Comparison of ENCODE assay signal across 9 mouse cellular contexts in genomic region chr6:55039446-55039783, GRCm38 (mm10). TPM values are rescaled to one million over a fixed set of nuclear protein-coding genes. Genes with fewer than 3 reads are reported as not detected.
A peak's percentile ranks its signal among the peaks of the same experiment; 100 is the strongest.
DNase-seq lines count a peak whose midpoint lies in the region; ATAC-seq and TF ChIP-seq lines count a peak whose summit lies in the region.
"Had no signal": no experiment of that assay in that cellular context is flagged by ENCODE, and none has a peak within 500 bp of the region (broad histone marks: within the 10 kb centered on the region; RNA-seq: fewer than 3 reads in every experiment).

No protein-coding gene starts in this region.

- no peak overlapping the region for H3K27ac ChIP-seq in heart, embryonic 15.5 days
- no peak overlapping the region for H3K27ac ChIP-seq in heart, adult 2 months
- no peak overlapping the region for H3K27ac ChIP-seq in hindbrain, embryonic 16.5 days (ENCODE audit: low read depth, low read length)
- H3K27ac ChIP-seq in midbrain, embryonic 14.5 days (replicated peaks; ENCODE audit: low read depth, low read length): no peak overlapping the region

- peak overlapping the region; percentile 84 for H3K4me3 ChIP-seq in heart, embryonic 15.5 days
- no peak overlapping the region for H3K4me3 ChIP-seq in heart, adult 2 months
- peak overlapping the region; percentile 64 for H3K4me3 ChIP-seq in hindbrain, embryonic 16.5 days (ENCODE audit: low read length)
- no peak overlapping the region for H3K4me3 ChIP-seq in midbrain, embryonic 14.5 days (replicated peaks; ENCODE audit: low read depth, low read length)

- ATAC-seq in heart, embryonic 15.5 days (replicated peaks; ENCODE audit: insufficient number of reproducible peaks, insufficient read depth, low FRiP score, low read depth): no peak
- ATAC-seq in hindbrain, embryonic 16.5 days: no peak
- no peak for ATAC-seq in midbrain, embryonic 14.5 days (ENCODE audit: low FRiP score, low TSS enrichment)
- no peak for ATAC-seq in erythroid progenitor cell, adult 5-6 weeks (replicated peaks; ENCODE audit: low FRiP score, poor library complexity, severe bottlenecking)

- 39% methylated on average over 6 of the region's 6 CpGs for WGBS in heart, embryonic 15.5 days
- 55% methylated on average over 6 of the region's 6 CpGs for WGBS in heart, adult 2 months
- WGBS in hindbrain, embryonic 16.5 days: 83% methylated on average over 6 of the region's 6 CpGs
- WGBS in midbrain, embryonic 14.5 days: 83% methylated on average over 6 of the region's 6 CpGs

- no peak overlapping the region for H3K9ac ChIP-seq in heart, embryonic 15.5 days
- H3K9ac ChIP-seq in heart, adult 2 months (ENCODE audit: low read depth, low read length): no peak overlapping the region
- H3K9ac ChIP-seq in hindbrain, embryonic 16.5 days (ENCODE audit: low read depth, low read length): no peak overlapping the region
- H3K9ac ChIP-seq in midbrain, embryonic 14.5 days (replicated peaks; ENCODE audit: low read length): 0 out of 2 replicates have a peak overlapping the region, but pooled peaks have one; percentile 96

- TF ChIP-seq CTCF in heart, adult 2 months (IDR thresholded peaks at IDR 0.05): no peak

- H3K27me3 ChIP-seq in heart, embryonic 15.5 days: no peaks in the 10 kb centered on the region
- no peaks in the 10 kb centered on the region for H3K27me3 ChIP-seq in heart, adult 2 months (ENCODE audit: control insufficient read depth, insufficient read depth, low read length)
- H3K27me3 ChIP-seq in hindbrain, embryonic 16.5 days (replicated peaks; ENCODE audit: control insufficient read depth, insufficient read depth, low read length): no peaks in the 10 kb centered on the region
- no peaks in the 10 kb centered on the region for H3K27me3 ChIP-seq in midbrain, embryonic 14.5 days (ENCODE audit: control insufficient read depth, insufficient read depth, low read length)

- no peaks in the 10 kb centered on the region for H3K9me3 ChIP-seq in heart, embryonic 15.5 days (replicated peaks)
- no peaks in the 10 kb centered on the region for H3K9me3 ChIP-seq in hindbrain, embryonic 16.5 days (ENCODE audit: control insufficient read depth, low read length)
- H3K9me3 ChIP-seq in midbrain, embryonic 14.5 days (ENCODE audit: control insufficient read depth, low read length): no peaks in the 10 kb centered on the region

- DNase-seq in heart, adult 2 months: no peak
- peak; percentile 24 for DNase-seq in NIH3T3 (ENCODE audit: low read depth)
- DNase-seq in midbrain, embryonic 14.5 days: no peak
- DNase-seq in testis, postnatal 10 days (ENCODE audit: low spot score): no peak
- no peak for DNase-seq in cerebellum, postnatal 36 days
- DNase-seq: cerebellum, adult 11-12 months had no signal

- peaks cover 8% of the 10 kb centered on the region for H3K79me2 ChIP-seq in heart, adult 2 months (replicated peaks; ENCODE audit: control insufficient read depth, insufficient read depth, low read length)

- intact Hi-C loops in heart, adult 2 months (cut with DNase I): no loop called here

- peak overlapping the region; percentile 84 for H3K4me2 ChIP-seq in heart, embryonic 15.5 days
- peak overlapping the region; percentile 80 for H3K4me2 ChIP-seq in hindbrain, embryonic 16.5 days (ENCODE audit: low read length)
- H3K4me2 ChIP-seq in midbrain, embryonic 14.5 days (ENCODE audit: low read length): peak overlapping the region; percentile 83

- TF ChIP-seq POLR2A in heart, adult 2 months (IDR thresholded peaks at IDR 0.05; ENCODE audit: insufficient read depth, low read depth, low read length): no peak

- TF ChIP-seq EP300 in heart, adult 2 months (IDR thresholded peaks at IDR 0.05; ENCODE audit: insufficient read depth, low read depth, low read length): no peak

- H3K4me1 ChIP-seq in heart, embryonic 15.5 days (replicated peaks): peaks cover 16% of the 10 kb centered on the region
- H3K4me1 ChIP-seq in heart, adult 2 months (ENCODE audit: control insufficient read depth, insufficient read depth, low read length): peaks cover 7% of the 10 kb centered on the region
- peaks cover 19% of the 10 kb centered on the region for H3K4me1 ChIP-seq in hindbrain, embryonic 16.5 days (ENCODE audit: control insufficient read depth, insufficient read depth, low read depth, low read length)
- peaks cover 19% of the 10 kb centered on the region for H3K4me1 ChIP-seq in midbrain, embryonic 14.5 days (ENCODE audit: control insufficient read depth, insufficient read depth, low read length)

- no peaks in the 10 kb centered on the region for H3K36me3 ChIP-seq in heart, embryonic 15.5 days
- H3K36me3 ChIP-seq in heart, adult 2 months (ENCODE audit: control insufficient read depth, insufficient read depth, low read length): no peaks in the 10 kb centered on the region
- H3K36me3 ChIP-seq in hindbrain, embryonic 16.5 days (ENCODE audit: control insufficient read depth, insufficient read depth, low read length): no peaks in the 10 kb centered on the region
- H3K36me3 ChIP-seq in midbrain, embryonic 14.5 days (ENCODE audit: control insufficient read depth, insufficient read depth, low read length): no peaks in the 10 kb centered on the region

RNA-seq across cellular contexts. Expression of gene Gars, which starts 1.6 kb away (rescaled TPM):
- polyA plus RNA-seq in heart, embryonic 15.5 days (2015; fragmentation: Nextera tagmentation; extraction: Ambion mirVana): 138 and 144 TPM in 2 replicates
- 10 to 100 TPM; 55.1 to 60.4 TPM for total RNA-seq in heart, adult 2 months (2021)
- polyA plus RNA-seq in heart, adult 2 months (2012; rRNA removed): 26.7 and 44.5 TPM in 2 replicates
- 209 and 213 TPM in 2 replicates for polyA plus RNA-seq in hindbrain, embryonic 16.5 days (2015; fragmentation: Nextera tagmentation; extraction: Ambion mirVana)
- polyA plus RNA-seq in midbrain, embryonic 14.5 days (2014; fragmentation: Nextera tagmentation; extraction: Ambion mirVana): 175 and 221 TPM in 2 replicates
- total RNA-seq in erythroid progenitor cell, adult 5-6 weeks (2015; ENCODE audit: low replicate concordance): 28.5 and 46.1 TPM in 2 replicates
- total RNA-seq in erythroid progenitor cell, adult 5-6 weeks (2017; ENCODE audit: low replicate concordance): 45.3 and 48.4 TPM in 2 replicates

RNA-seq across cellular contexts. Expression of gene Ggct, which starts 46.7 kb away (rescaled TPM):
- 4.2 and 4.9 TPM in 2 replicates for polyA plus RNA-seq in heart, embryonic 15.5 days (2015; fragmentation: Nextera tagmentation; extraction: Ambion mirVana)
- 10 to 100 TPM; 26.5 to 29.1 TPM for total RNA-seq in heart, adult 2 months (2021)
- polyA plus RNA-seq in heart, adult 2 months (2012; rRNA removed): 6.8 and 7.8 TPM in 2 replicates
- 14.3 and 20.5 TPM in 2 replicates for polyA plus RNA-seq in hindbrain, embryonic 16.5 days (2015; fragmentation: Nextera tagmentation; extraction: Ambion mirVana)
- 9.9 and 12.9 TPM in 2 replicates for polyA plus RNA-seq in midbrain, embryonic 14.5 days (2014; fragmentation: Nextera tagmentation; extraction: Ambion mirVana)
- 6.8 TPM in 1 of 2 replicates, not detected in the other for total RNA-seq in erythroid progenitor cell, adult 5-6 weeks (2015; ENCODE audit: low replicate concordance)
- 1.0 and 1.6 TPM in 2 replicates for total RNA-seq in erythroid progenitor cell, adult 5-6 weeks (2017; ENCODE audit: low replicate concordance)

Comparison
In these comparisons a context has a peak if more than half of its experiments do, and no peak if none do; other contexts are left out.
1. H3K4me3 ChIP-seq: peak in heart, embryonic 15.5 days (single experiment) and hindbrain, embryonic 16.5 days (single experiment); none in heart, adult 2 months (single experiment) and midbrain, embryonic 14.5 days (single experiment).
2. Peak in every context shown above with its lines, with median percentiles within 50 percentile points of each other: H3K4me2 ChIP-seq.